Mouse (Mus musculus) neural tube, embryonic 15.5 days (tissue): ENCODE measurements at regions not wholly inside any gene's neighbourhood (a gene's known extent, or its start where the extent isn't known, plus 50 kb on each side); places are given as distances from the start of the nearest gene placed in this dataset.

Experiments
- ATAC-seq: fragments of 200-750 bp; cut with Nextera tagmentation; 2 replicates; pipeline ENCODE4 v1.8.0; 2017; ENCODE audit warnings: mild to moderate bottlenecking, moderate TSS enrichment, moderate library complexity; ENCODE audit not compliant: low FRiP score
- H3K27ac ChIP-seq: fragments of 300-500 bp; sonication (generic); replicated peaks from 2 replicates; pipeline ENCODE4 v1.5.1; 2015; ENCODE audit warnings: mild to moderate bottlenecking, inconsistent platforms
- H3K27me3 ChIP-seq: fragments of 300-500 bp; sonication (generic); replicated peaks from 2 replicates; pipeline ENCODE4 v1.6.1; 2015; ENCODE audit warnings: inconsistent platforms
- H3K36me3 ChIP-seq: fragments of 300-500 bp; sonication (generic); 2 replicates; pipeline ENCODE4 v1.6.1; 2015; ENCODE audit warnings: inconsistent platforms
- H3K4me1 ChIP-seq: fragments of 300-500 bp; sonication (generic); 2 replicates; pipeline ENCODE4 v1.6.1; 2015; ENCODE audit warnings: inconsistent platforms
- H3K4me2 ChIP-seq: fragments of 300-500 bp; sonication (generic); 2 replicates; pipeline ENCODE4 v1.6.1; 2015; ENCODE audit warnings: inconsistent platforms, mild to moderate bottlenecking, moderate library complexity
- H3K4me3 ChIP-seq: fragments of 300-500 bp; sonication (generic); replicated peaks from 2 replicates; pipeline ENCODE4 v1.5.1; 2015; ENCODE audit warnings: mild to moderate bottlenecking, inconsistent platforms
- H3K9ac ChIP-seq: fragments of 300-500 bp; sonication (generic); replicated peaks from 2 replicates; pipeline ENCODE4 v1.6.1; 2015; ENCODE audit warnings: mild to moderate bottlenecking, inconsistent platforms
- H3K9me3 ChIP-seq: fragments of 300-500 bp; sonication (generic); replicated peaks from 2 replicates; pipeline ENCODE4 v1.6.1; 2016; ENCODE audit warnings: inconsistent platforms
- WGBS: fragments of 180-500 bp; shearing (Covaris S2); methylation state at CpG from one replicate; pipeline ENCODE4 v1.1.7; 2015; ENCODE audit warnings: mixed read lengths; 5-methylcytosine and 5-hydroxymethylcytosine counted together

DNA sequence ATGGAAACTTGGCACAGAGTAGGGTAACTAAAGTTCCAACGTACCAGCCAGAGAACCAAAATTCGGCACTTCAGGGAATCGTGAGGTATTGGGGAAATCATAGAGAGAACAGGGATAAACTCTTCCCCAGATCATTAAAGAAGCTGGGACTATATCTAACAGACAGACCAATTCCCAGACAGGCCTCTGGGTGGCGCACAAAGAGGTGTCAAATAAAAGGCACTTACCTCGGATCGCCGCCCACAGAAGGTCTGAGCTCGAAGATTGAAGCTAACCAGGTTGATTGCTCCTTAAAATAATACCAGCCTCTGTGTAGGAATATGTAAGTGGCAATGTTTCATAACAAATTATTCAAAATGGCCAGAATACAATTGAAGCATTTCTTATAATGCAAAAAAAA, 151.2 kb downstream of the CK137956 start:
- no peak for ATAC-seq
- H3K9ac ChIP-seq: no peak overlapping the region
- no peaks in the 10 kb centered on the region for H3K36me3 ChIP-seq
- no peaks in the 10 kb centered on the region for H3K9me3 ChIP-seq
- no peak overlapping the region for H3K4me2 ChIP-seq
- no peaks in the 10 kb centered on the region for H3K27me3 ChIP-seq
- no peak overlapping the region for H3K4me3 ChIP-seq
- no peaks in the 10 kb centered on the region for H3K4me1 ChIP-seq
- WGBS: 81% methylated on average over 8 of the region's 8 CpGs
- H3K27ac ChIP-seq: no peak overlapping the region

DNA sequence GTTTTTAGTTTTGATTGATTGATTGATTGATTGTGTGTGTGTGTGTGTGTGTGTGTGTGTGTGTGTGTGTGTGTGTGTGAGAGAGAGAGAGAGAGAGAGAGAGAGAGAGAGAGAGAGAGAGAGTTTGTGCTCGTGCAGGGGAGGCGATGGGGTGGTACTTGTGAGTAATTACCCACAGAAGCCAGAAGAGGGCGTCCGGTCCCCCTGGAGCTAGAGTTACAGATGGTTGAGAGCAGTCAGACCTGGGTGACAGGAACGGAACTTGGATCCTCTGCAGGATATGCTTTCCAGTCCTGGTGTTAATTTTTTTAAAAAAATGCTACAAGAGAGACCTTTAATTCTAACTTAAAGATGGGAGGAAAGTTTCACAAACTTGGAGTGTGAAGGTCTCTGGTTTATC, 151.7 kb downstream of the CK137956 start:
- H3K9me3 ChIP-seq: no peaks in the 10 kb centered on the region
- WGBS: 75% methylated on average over 5 of the region's 5 CpGs
- H3K4me3 ChIP-seq: no peak overlapping the region
- H3K4me2 ChIP-seq: no peak overlapping the region
- H3K9ac ChIP-seq: no peak overlapping the region
- no peaks in the 10 kb centered on the region for H3K4me1 ChIP-seq
- no peak for ATAC-seq
- H3K27me3 ChIP-seq: no peaks in the 10 kb centered on the region
- H3K36me3 ChIP-seq: no peaks in the 10 kb centered on the region
- no peak overlapping the region for H3K27ac ChIP-seq

DNA sequence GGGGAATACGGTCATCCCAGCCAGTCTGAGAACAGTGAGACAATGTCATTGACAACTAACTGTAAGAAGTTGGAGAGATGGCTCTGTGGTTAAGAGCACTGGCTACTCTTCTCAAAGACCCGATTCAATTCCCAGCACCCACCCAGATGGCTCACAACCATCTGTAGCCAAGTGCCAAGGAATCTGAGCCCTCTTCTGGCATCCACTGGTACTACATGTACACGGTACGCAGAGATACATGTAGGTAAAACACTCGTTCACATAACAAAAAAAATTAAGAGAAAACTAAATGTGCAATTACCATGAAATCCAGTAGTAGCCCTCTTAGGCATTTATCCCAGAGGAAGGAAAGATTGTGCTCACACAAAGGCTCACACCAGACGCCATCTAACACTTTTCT, 156.1 kb downstream of the CK137956 start:
- ATAC-seq: no peak
- 95% methylated on average over 6 of the region's 6 CpGs for WGBS
- no peak overlapping the region for H3K4me3 ChIP-seq
- no peak overlapping the region for H3K9ac ChIP-seq
- no peak overlapping the region for H3K27ac ChIP-seq
- H3K4me2 ChIP-seq: no peak overlapping the region
- no peaks in the 10 kb centered on the region for H3K27me3 ChIP-seq
- H3K36me3 ChIP-seq: no peaks in the 10 kb centered on the region
- no peaks in the 10 kb centered on the region for H3K4me1 ChIP-seq
- no peaks in the 10 kb centered on the region; the same call in 1 of the 2 replicates for H3K9me3 ChIP-seq

DNA sequence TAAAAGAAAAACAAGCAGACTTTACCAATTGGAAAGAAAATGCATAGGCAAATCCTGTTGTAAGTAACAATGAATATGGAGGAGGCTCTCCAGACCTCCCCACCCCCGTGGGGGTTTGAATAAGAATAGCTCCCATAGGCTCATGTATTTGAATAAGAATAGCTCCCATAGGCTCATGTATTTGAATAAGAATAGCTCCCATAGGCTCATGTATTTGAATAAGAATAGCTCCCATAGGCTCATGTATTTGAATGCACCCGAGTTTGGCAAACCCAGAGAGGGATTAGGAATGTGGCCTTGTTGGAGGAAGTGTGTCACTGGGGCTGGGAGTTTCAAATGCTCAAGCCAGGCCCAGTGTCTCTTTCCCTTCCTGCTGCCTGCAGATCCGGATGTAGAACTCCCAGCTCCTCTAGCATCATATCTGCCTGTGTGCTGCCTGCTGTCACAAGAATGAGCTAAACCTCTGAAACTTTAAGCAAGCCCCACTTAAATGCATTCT, 158.7 kb downstream of the CK137956 start:
- Histone ChIP-seq H3K9ac (no peak overlapping the region), H3K9me3 (no peaks in the 10 kb centered on the region; the same call in 1 of the 2 replicates), H3K4me3 (no peak overlapping the region), H3K4me1 (no peaks in the 10 kb centered on the region), H3K4me2 (no peak overlapping the region), H3K27ac (no peak overlapping the region), H3K27me3 (no peaks in the 10 kb centered on the region), H3K36me3 (no peaks in the 10 kb centered on the region)
- 57% methylated on average over 3 of the region's 3 CpGs for WGBS
- no peak for ATAC-seq

DNA sequence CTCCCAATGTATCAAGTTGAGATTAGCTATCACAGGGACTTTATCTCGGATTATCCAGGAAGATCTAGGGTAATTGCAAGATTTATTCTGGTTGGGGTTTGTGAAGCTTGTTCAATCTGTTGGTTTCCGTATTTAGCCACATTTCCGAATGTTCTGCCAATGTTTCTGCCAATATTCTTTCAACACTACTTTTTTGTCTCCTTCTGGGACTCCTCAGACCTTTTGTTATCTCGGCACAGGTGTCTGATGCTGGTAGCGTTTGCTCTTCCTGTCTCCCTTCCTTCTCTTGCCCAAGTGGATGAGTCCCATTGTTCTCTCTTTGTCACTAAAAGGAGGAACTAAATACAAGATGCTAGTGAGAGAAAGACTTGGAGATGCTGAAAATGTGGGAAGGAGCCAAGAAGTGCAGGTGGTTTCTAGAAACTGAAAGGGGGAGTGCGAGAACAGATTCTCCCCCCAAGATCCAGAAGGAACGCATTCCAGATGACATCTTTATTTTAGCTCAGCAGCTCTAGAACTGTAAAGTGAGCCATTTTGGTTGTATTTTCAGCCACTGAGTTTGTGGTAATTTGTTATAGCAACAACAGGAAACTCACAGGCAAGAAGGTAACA, 159.7 kb downstream of the CK137956 start:
- Histone ChIP-seq H3K9me3 (no peaks in the 10 kb centered on the region; the same call in 1 of the 2 replicates), H3K27ac (no peak overlapping the region), H3K9ac (no peak overlapping the region), H3K4me2 (no peak overlapping the region), H3K27me3 (no peaks in the 10 kb centered on the region), H3K4me1 (no peaks in the 10 kb centered on the region), H3K36me3 (no peaks in the 10 kb centered on the region), H3K4me3 (no peak overlapping the region)
- no peak for ATAC-seq
- 89% methylated on average over 7 of the region's 7 CpGs for WGBS

DNA sequence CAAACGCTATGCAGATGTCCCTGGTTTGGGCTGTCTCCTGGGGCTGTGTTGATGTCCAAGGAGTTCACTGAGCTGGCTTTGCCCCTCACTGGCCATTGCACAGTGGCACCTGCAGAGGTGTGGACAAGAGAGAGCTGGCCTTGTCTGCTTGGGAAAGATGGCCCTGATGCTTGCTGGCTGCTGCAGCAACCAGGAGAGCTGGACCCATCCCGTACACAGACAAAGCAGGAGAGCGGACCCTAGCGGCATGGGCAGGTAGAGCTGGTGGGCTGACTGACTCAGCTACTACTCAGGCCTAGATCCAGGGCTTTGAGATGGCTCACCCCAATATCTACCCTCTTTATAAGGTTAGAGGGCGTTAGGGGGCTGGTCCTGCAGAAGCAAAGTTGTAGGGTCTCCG, 161.7 kb downstream of the CK137956 start:
- H3K9me3 ChIP-seq: no peaks in the 10 kb centered on the region; the same call in 1 of the 2 replicates
- no peak for ATAC-seq
- no peaks in the 10 kb centered on the region for H3K27me3 ChIP-seq
- no peaks in the 10 kb centered on the region for H3K4me1 ChIP-seq
- H3K36me3 ChIP-seq: no peaks in the 10 kb centered on the region
- no peak overlapping the region for H3K4me2 ChIP-seq
- H3K4me3 ChIP-seq: no peak overlapping the region
- WGBS: 77% methylated on average over 6 of the region's 6 CpGs
- no peak overlapping the region for H3K27ac ChIP-seq
- no peak overlapping the region for H3K9ac ChIP-seq

DNA sequence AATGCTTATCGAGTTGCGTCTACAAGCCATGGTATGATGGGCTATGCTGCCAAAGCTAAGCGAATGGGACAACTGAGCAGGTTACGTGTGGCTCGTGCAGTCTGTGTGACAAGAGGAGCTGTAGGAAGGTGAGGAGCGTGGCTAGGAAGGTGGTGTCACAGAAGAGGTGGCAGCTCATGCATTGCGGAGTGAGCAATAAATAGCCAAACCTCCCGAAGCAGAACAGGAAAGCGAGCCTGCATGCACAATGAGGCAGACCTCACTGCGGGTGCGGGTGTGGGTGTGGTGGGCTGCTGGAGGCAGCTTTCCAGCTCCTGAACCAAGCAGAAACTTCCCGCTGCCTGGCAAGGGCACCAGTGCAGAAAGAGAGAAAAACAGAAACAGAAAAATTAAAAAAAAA, 181.5 kb downstream of the CK137956 start:
- no peak overlapping the region for H3K4me2 ChIP-seq
- H3K9ac ChIP-seq: no peak overlapping the region
- H3K27me3 ChIP-seq: no peaks in the 10 kb centered on the region
- 0 out of 2 replicates have a peak, but pooled peaks cover 2% of the 10 kb centered on the region for H3K4me1 ChIP-seq
- H3K4me3 ChIP-seq: no peak overlapping the region
- WGBS: 69% methylated on average over 12 of the region's 12 CpGs
- no peak overlapping the region for H3K27ac ChIP-seq
- ATAC-seq: no peak
- H3K36me3 ChIP-seq: no peaks in the 10 kb centered on the region
- H3K9me3 ChIP-seq: no peaks in the 10 kb centered on the region

DNA sequence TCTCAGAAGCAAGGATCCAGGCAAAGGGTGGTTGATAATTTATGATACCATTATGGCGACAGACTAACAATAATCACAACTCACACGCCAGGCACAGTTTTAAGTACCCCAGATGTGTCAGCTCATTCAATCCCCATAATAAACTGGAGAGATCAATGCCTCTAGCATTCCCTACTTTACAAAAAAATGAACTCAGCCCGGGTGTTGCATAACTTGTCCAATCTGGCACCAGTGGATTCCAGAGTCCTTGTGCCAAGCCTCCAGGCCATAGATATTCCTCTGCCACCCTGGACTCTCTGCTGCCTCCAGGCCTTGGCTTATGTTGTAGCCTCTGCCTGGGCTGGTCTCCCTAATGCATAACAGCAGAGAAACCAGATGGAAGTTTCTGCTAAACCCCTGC, 185.0 kb downstream of the CK137956 start:
- Histone ChIP-seq H3K4me3 (no peak overlapping the region), H3K9ac (no peak overlapping the region), H3K27ac (no peak overlapping the region), H3K36me3 (no peaks in the 10 kb centered on the region), H3K27me3 (no peaks in the 10 kb centered on the region), H3K4me2 (no peak overlapping the region), H3K9me3 (no peaks in the 10 kb centered on the region), H3K4me1 (peaks cover 13% of the 10 kb centered on the region)
- WGBS: 37% methylated on average over 3 of the region's 3 CpGs
- no peak for ATAC-seq

DNA sequence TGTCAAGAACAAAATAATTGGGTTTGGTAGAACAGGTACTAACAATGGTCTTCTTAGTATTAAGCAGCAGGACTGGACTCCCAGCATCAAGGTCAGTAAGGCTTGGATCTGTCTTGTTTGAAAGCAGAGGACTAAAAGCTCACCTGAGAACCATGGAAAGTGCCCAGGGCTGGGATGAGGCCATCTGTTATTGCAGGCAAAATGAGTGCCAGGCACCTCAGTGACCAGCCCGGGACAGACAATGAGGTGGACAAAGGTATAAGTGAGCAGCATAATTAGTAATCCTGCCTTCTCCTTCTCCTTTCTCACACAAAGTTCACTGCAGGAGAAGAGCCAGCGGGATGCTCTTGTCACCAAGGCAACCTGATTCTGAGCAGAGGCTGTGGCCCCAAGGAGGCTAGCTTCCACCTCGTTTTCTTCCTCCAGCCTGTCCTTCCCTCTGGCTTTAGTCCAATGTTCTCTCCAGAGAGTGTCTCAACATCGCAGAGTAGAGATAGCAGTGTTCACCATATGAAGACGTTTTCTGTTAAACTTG, 198.7 kb downstream of the CK137956 start:
- no peak for ATAC-seq
- Histone ChIP-seq H3K27me3 (no peaks in the 10 kb centered on the region), H3K9ac (no peak overlapping the region), H3K36me3 (no peaks in the 10 kb centered on the region), H3K4me1 (peaks cover 7% of the 10 kb centered on the region), H3K4me2 (no peak overlapping the region), H3K4me3 (no peak overlapping the region), H3K9me3 (no peaks in the 10 kb centered on the region), H3K27ac (no peak overlapping the region)
- WGBS: 38% methylated on average over 5 of the region's 5 CpGs

DNA sequence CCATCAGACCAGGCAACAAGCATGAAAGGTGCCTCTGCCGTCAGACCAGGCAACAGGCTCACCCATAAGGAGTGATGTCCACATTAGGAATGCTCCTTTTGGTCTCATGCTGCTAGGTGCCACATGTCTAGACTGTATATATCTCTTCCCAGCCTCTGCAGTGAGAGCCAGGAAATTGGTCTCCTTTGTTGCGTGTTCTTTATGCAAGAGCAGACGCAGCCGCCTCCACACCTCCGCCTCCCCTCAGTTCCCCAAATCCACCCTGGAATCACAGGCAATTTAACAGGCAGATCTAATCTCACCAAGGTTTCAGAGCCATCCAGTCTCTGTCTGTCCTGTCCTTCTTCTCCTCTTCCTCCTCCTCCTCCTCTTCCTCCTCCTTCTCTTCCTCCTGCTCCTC, 207.0 kb downstream of the CK137956 start:
- no peak overlapping the region for H3K27ac ChIP-seq
- 90% methylated on average over 5 of the region's 5 CpGs for WGBS
- no peaks in the 10 kb centered on the region for H3K27me3 ChIP-seq
- no peaks in the 10 kb centered on the region for H3K9me3 ChIP-seq
- H3K4me2 ChIP-seq: no peak overlapping the region
- H3K4me3 ChIP-seq: no peak overlapping the region
- H3K9ac ChIP-seq: no peak overlapping the region
- no peak for ATAC-seq
- no peaks in the 10 kb centered on the region for H3K36me3 ChIP-seq
- no peaks in the 10 kb centered on the region for H3K4me1 ChIP-seq

DNA sequence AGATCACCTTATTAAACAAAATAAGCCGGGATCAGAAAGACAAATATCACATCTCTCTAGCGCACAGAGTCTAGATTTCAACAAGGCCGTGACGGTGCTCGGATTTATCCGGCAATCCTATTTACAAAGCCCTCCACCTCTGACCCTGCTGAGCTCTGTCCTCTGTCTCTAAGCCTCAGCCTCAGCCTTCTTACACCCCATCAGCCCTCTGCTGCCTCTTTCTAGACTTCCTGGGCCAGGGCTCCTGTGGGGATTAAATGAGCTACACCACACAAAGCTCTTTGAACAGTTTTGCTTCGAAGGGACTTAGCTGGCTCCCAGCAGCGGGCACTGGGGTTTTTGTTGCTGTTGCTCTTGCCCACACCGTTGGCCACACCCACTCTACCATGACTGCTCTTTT, 211.8 kb downstream of the CK137956 start:
- H3K27ac ChIP-seq: no peak overlapping the region
- H3K4me2 ChIP-seq: no peak overlapping the region
- WGBS: 93% methylated on average over 9 of the region's 9 CpGs
- H3K36me3 ChIP-seq: no peaks in the 10 kb centered on the region
- ATAC-seq: no peak
- no peak overlapping the region for H3K4me3 ChIP-seq
- H3K9me3 ChIP-seq: no peaks in the 10 kb centered on the region
- no peaks in the 10 kb centered on the region for H3K27me3 ChIP-seq
- H3K9ac ChIP-seq: no peak overlapping the region
- no peaks in the 10 kb centered on the region for H3K4me1 ChIP-seq

DNA sequence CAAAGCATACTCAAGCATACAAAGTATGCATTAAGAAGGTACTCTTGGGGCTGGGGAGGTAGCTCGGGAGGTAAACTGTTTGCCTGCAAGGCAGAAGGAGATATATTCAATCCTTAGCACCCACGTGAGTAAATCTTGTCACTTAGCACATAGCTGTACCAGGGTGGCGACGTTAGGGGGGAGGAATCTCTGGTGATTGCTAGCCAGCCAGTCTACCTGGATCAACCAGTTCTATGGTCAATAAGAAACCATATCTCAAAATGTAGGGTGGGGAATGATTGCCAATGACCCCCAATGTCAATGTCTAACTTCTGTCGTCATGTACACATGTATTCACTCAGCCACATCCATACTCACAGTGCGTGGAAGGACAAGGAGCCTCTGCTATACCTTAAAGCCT, 214.5 kb downstream of the CK137956 start:
- no peak overlapping the region for H3K9ac ChIP-seq
- H3K4me1 ChIP-seq: peaks cover 4% of the 10 kb centered on the region; the same call in 1 of the 2 replicates
- H3K9me3 ChIP-seq: no peaks in the 10 kb centered on the region
- H3K4me2 ChIP-seq: no peak overlapping the region
- no peaks in the 10 kb centered on the region for H3K36me3 ChIP-seq
- H3K27ac ChIP-seq: no peak overlapping the region
- no peak for ATAC-seq
- no peaks in the 10 kb centered on the region for H3K27me3 ChIP-seq
- 84% methylated on average over 6 of the region's 6 CpGs for WGBS
- no peak overlapping the region for H3K4me3 ChIP-seq
